Mouse (Mus musculus) adrenal gland, adult 18-20 months (tissue): ENCODE data around the gene N4bp1. TPM values are rescaled to one million over a fixed set of nuclear protein-coding genes. Genes with fewer than 3 reads are reported as not detected.

Experiments
- DNase-seq, 2 experiments: peaks; one replicate each; pipeline ENCODE4 v3.0.0; 2021 to 2022; ENCODE audit warnings: low spot score in 2 of 2
- total RNA-seq, 2 experiments: library from RNA; stranded (reverse); gene quantifications; 1 replicate in 1 of 2; 2 replicates in 1 of 2; pipeline ENCODE4 v1.2.3; 2021

The N4bp1 gene
- total RNA-seq, 2 experiments from 2014 or later = 25.4 to 42.8 TPM

GRCm38 (mm10) chr8:86897726-86898419 lies 12.8 kb upstream of the N4bp1 start:
- no peak for DNase-seq

- DNase-seq = no peak
Measured at GRCm38 (mm10) chr8:86895390-86895789, 10.3 kb upstream of the N4bp1 start.

GRCm38 (mm10) chr8:86894194-86894761 lies 9.2 kb upstream of the N4bp1 start:
- no peak for DNase-seq

GRCm38 (mm10) chr8:86893554-86893953 lies 8.5 kb upstream of the N4bp1 start:
- DNase-seq = no peak

DNA sequence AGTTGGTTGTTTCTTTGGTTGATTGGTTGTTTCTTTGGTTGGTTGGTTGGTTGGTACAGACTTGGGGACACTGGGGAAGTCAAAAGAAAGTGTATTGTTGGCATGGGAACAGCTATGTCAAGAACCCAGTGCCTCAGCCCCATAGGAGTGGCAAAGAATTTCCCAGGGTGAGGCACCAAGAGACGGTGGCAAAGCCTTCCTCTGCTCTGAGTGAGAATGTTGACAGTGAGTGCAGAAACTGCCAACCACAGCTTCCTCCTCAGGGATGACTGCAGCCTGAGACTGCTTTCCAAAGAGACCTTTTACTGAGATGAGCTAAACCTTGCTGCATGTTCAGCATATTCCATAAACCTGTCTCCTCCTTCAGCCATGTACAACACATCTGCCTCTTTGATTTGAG lies 6.5 kb upstream of the N4bp1 start:
- DNase-seq = no peak

GRCm38 (mm10) chr8:86888058-86888939 lies 3.2 kb upstream of the N4bp1 start:
- no peak for DNase-seq

DNA sequence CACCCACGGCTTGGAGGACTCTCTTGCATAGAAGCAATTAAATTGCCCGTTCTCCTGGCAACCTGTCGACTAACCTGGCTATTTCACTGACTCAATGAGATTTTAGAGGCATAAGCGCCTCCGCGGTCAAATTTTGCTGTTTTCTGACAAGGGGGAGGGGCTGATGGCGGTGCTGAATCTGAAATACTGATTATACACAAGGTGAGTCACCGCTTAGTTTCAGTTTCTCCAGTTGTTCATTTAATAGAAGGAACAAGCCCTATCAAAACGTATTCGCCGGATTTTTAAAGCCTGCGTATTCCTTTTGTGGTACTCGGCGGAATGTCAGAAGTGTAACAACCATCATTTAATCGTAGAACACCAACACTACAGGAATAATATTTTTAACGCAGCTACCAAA lies 991 bp downstream of the N4bp1 start:
- peak in 1 of 2 experiments; percentile 46 for DNase-seq

DNA sequence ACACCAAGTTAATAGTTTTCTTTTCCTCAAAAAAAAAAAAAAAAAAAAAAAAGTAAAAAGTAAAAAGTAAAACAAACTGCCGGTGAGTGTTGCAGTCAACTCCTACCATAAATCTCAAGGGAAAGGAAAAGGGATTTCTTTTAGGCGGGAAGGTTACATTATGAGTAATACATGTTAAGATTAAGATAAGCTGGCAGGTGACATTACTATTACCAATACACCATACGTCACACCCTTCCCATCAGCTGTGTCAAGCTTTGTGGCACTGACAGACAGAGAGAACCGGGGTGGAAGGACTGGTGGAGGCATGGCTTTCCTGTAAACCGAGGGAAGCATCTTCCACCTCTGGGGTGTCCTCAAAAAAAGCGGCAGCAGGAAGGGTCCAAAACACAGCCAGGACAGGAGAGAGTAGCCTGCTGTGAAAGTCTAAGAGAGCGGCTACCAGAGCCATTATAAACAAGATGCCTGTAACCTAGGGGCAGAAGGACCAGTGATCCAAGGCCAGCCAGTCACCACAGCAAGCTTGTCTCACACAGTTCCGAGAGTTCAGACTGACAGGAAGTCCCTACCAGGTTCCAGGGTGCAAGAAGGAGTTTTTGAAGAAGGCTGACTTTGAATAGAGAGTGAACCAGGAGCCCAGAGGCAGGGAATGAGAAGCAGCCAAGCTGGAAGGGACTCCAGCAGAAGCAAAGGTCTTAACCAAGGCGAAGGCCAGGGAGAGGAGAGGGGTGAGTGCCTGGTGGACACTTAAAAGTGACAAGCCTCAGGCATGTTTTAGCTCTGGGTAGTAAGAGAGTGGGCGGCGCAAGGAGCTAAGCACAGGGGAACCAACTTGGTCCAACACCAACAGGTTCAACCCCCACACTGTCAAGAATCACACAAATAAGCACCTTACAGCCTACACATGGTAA lies 2.2 kb downstream of the N4bp1 start:
- no peak for DNase-seq

DNA sequence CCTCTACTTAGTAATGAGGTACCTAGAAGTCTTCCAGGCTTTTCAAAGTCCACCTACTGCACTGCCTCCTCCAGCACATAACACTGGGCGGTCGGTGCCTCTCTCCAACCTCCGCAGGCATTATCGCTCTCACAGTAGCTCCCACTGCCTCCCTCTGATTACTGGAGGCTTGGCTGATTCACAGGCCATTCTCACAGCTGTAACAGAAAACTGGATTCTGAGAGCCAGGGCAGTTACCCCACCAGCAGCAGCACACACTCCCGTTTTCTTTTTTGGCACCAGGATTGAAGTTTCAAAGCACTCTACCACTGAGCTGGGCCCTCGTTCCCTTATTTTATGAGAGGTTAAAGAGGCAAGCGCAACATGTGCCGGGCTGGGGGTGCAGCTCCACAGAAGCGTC lies 3.1 kb downstream of the N4bp1 start:
- no peak for DNase-seq

- no peak for DNase-seq
Measured at GRCm38 (mm10) chr8:86881068-86881609, 3.9 kb downstream of the N4bp1 start.

- no peak for DNase-seq
Measured at GRCm38 (mm10) chr8:86876831-86877230, 8.2 kb downstream of the N4bp1 start.

- no peak for DNase-seq
Measured at GRCm38 (mm10) chr8:86874055-86874454, 11.0 kb downstream of the N4bp1 start.

DNA sequence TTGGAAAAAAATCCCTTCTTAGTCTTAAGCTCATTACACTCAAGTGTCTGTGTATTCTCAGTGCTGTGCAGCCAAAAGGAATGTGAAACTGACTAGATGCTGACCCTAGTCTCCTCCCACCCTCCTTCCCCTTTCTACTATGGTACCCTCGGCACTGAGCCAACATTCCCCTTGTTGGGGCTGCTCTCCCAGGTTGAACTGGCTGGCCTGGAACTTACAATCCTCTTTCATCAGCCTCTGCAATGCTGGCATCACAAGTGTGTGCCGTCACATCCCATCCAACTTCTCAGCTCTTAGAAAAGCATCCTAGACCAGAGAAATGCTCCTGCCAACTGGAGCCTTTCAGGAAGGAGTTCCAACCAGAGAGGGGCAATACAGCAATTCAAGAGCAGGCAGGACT lies 11.9 kb downstream of the N4bp1 start:
- DNase-seq = no peak

DNA sequence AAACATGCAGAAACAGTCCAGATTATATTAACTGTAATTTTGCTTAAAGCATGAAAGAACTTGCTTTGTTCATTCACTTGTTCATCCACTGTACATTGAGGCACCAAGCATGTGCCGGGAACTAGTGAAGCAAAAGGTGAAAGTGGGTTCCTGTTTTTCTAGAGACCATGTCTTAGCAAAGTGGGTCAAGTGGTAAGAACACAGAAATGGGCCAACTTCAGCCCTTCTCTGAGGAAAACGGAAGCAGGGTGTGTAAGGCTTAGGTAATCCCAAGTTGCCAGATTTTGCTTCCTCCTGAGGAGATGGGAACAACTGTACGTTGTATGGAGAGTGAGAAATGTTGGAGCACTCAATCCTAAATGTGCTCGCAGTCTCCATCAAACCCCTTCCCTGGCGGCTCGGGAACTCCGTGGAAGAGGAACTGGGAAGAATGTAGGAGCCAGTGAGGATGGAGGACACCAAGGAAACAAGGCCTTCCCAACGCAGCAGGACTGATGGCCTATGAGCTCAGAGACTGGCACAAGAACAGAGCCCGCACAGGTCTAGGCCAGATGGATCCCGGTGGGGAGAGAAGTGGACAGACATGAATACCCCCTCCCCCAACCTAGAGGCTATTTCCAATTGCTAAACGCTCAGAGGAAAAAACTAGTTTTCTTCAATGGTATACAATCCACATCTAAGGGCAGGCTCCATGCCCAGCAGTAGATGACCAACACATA lies 12.8 kb downstream of the N4bp1 start:
- no peak for DNase-seq

DNA sequence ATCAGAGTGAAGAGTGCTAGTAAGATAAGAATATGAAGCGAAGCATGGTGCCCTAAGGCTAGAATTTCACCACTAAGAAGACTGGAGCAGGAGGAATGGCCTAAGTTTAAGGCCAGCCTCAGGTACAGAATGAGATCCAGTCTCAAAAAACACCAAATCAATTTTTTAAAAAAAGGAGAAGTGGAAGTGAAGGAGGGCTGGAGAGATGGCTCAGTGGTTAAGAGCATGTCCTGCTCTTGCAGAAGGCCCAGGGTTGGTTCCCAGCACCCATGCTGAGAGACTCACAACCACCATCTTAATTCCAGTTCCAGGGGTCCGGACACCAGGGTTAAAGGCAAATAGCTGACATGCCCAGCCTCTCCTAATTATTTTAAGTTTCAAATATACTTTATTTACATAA lies 13.6 kb downstream of the N4bp1 start:
- DNase-seq = no peak

- DNase-seq = no peak
Measured at GRCm38 (mm10) chr8:86870771-86871170, 14.3 kb downstream of the N4bp1 start.

- no peak for DNase-seq
Measured at GRCm38 (mm10) chr8:86868041-86868440, 17.0 kb downstream of the N4bp1 start.

DNA sequence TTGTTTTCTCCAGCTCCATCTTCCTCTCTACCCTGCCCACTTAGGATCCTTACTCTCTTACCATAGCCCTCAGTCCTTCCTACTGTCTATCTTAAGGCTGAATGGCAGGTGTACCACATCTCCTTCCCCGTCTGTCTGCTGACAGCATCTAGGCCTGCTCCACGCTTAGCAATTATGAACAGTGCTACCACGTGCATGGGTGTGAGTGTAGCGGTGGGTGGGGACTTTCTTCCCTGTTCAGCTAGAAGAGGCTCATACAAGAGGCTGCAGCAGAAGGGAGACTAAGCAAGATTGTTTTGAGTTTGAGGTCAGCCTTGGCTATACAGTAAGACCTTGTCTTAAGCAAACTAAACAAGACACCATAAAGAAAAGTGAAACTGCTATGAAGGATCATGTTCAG lies 20.3 kb downstream of the N4bp1 start:
- no peak for DNase-seq

GRCm38 (mm10) chr8:86862837-86863236 lies 22.2 kb downstream of the N4bp1 start:
- no peak for DNase-seq

GRCm38 (mm10) chr8:86862155-86862816 lies 22.8 kb downstream of the N4bp1 start:
- DNase-seq = no peak
